Mouse (Mus musculus): ENCODE data around the gene Pcsk6. TPM values are rescaled to one million over a fixed set of nuclear protein-coding genes. Genes with fewer than 3 reads are reported as not detected.

Pcsk6 gene
- polyA plus RNA-seq, 1 experiment, result 11.3 TPM

DNA sequence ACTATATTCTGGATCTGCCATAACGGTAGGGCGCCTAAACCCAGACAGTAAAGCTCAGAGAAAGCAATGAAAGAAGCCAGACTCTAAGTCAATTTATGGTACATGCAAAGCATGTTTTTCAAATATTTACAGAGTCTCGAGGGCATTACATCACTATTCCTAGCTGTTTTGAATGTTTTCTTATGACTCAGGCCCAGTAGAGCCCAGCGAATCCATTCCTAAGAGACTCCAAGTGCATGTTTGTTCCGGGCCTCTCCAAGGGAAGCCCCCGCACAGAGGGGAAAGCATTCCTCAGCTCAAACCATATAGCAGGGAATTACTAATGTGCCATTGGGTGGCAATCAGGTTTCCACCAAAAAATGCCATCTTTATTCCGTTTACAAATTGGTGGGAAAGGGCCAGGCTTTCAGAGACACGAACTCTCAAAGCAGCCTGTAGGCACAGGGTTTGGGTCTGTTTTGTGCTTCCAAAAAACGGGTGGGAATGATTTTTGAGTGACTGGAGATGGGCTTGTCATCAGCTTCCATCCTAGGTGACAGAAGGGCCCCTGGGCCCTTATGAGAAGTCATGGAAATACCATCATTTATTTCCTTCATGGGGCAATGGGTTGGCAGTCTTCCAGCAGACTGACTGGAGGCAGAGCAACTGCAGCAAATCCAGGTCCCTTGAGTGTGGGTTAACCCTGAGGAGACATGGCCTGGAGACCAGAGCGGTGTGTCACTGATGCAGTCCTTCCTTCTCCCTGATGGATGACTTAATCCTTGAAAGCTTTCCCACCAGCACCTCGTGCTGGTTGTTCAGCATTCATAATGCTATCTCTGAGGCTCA, 117.7 kb downstream of the Pcsk6 start:
- H3K4me1 ChIP-seq (ENCODE audit: control insufficient read depth, insufficient read depth, low read length), result no peaks in the 10 kb centered on the region
- no peak overlapping the region for H3K4me3 ChIP-seq (replicated peaks; ENCODE audit: extremely low read depth, low read depth, low read length)
- WGBS, result 53% methylated on average over 11 of the region's 11 CpGs
- TF ChIP-seq CTCF (IDR thresholded peaks at IDR 0.05; ENCODE audit: insufficient read depth, low read length) (no peak), POLR2A (IDR thresholded peaks at IDR 0.05; ENCODE audit: borderline replicate concordance, extremely low read depth, low read depth, low read length) (no peak)
- no peak for DNase-seq

DNA sequence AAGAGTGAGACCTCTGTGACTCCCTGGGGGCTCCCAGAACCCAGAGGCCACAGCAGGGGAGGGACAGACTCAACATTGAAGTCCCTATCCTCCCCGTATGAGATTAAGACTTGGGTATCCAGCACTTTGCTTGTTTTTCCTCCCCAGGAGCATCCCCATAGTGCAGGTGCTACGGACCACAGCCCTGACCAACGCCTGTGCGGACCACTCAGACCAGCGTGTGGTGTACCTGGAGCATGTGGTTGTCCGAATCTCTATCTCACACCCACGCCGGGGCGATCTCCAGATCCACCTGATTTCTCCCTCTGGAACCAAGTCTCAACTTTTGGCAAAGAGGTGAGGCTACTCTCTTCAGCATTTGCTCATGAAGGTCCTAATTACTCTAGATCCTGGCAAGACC, 118.5 kb downstream of the Pcsk6 start:
- Histone ChIP-seq H3K4me3 (replicated peaks; ENCODE audit: extremely low read depth, low read depth, low read length) (no peak overlapping the region), H3K4me1 (ENCODE audit: control insufficient read depth, insufficient read depth, low read length) (no peaks in the 10 kb centered on the region)
- DNase-seq, result no peak
- TF ChIP-seq CTCF (IDR thresholded peaks at IDR 0.05; ENCODE audit: insufficient read depth, low read length), result no peak
- no peak for TF ChIP-seq POLR2A (IDR thresholded peaks at IDR 0.05; ENCODE audit: borderline replicate concordance, extremely low read depth, low read depth, low read length)
- 92% methylated on average over 9 of the region's 9 CpGs for WGBS

DNA sequence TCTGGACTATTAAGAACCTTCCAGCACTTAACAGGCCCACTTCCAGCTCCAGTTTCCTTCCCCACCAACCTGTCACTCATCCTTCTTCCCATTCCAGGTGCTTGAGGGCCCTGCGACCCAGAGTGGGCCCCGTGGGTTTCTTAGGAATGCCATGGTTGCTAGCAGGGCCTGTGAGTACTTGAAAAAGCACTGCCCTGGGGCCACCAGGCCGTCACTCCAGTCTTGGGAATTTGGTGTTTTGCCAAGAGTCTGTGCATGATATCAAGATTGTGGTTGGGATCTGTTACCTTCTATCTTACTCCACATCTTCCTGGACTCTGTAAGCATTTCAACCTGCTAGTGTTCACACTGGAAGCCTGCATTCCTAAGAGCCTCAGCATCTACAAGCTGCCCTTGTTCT, 120.5 kb downstream of the Pcsk6 start:
- DNase-seq, result no peak
- TF ChIP-seq CTCF (IDR thresholded peaks at IDR 0.05; ENCODE audit: insufficient read depth, low read length), result no peak
- TF ChIP-seq POLR2A (IDR thresholded peaks at IDR 0.05; ENCODE audit: borderline replicate concordance, extremely low read depth, low read depth, low read length), result no peak
- Histone ChIP-seq H3K4me3 (replicated peaks; ENCODE audit: extremely low read depth, low read depth, low read length) (no peak overlapping the region), H3K4me1 (ENCODE audit: control insufficient read depth, insufficient read depth, low read length) (no peaks in the 10 kb centered on the region)
- WGBS, result 53% methylated on average over 3 of the region's 3 CpGs

DNA sequence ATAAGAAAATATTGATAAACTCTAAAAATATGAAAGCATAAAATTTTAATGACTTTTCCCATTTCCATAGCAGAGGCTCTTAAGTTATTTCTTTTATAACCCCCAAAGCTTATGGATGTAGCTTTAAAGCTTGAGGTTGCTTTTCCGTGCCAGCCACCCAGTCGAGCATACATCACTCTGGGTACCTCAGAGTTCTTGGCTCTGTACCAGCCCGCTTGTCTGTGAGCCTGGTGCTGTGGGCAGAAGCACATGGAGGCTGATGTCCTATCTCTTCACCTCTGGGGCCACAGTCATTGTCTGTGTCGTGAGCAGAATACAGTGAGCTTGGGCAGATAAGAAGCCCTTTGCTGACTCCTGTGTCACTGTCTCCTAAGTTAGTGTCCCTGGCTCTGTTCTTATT, 126.7 kb downstream of the Pcsk6 start:
- Histone ChIP-seq H3K4me3 (replicated peaks; ENCODE audit: extremely low read depth, low read depth, low read length) (no peak overlapping the region), H3K4me1 (ENCODE audit: control insufficient read depth, insufficient read depth, low read length) (no peaks in the 10 kb centered on the region)
- TF ChIP-seq POLR2A (IDR thresholded peaks at IDR 0.05; ENCODE audit: borderline replicate concordance, extremely low read depth, low read depth, low read length), result no peak
- TF ChIP-seq CTCF (IDR thresholded peaks at IDR 0.05; ENCODE audit: insufficient read depth, low read length), result no peak
- no peak for DNase-seq
- WGBS, result 78% methylated on average over 4 of the region's 4 CpGs

DNA sequence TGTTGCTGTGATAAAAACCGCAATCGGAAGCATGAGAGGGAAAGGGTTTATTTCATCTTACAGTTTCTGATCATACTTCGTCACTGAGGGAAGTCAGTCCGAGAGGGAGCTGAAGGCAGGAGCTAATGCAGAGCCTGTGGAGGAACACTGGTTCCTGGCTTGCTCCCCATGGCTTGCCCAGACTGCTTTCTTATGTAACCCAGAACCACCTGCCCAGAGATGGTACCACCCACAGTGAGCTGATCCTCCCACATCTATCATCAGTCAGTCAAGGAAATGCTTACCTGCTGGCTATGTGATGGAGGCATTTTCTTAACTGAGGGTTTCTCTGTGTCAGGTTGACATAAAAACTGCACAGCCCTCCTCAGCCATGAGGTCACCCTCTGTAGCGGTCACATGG, 127.2 kb downstream of the Pcsk6 start:
- WGBS, result 92% methylated on average over 5 of the region's 5 CpGs

DNA sequence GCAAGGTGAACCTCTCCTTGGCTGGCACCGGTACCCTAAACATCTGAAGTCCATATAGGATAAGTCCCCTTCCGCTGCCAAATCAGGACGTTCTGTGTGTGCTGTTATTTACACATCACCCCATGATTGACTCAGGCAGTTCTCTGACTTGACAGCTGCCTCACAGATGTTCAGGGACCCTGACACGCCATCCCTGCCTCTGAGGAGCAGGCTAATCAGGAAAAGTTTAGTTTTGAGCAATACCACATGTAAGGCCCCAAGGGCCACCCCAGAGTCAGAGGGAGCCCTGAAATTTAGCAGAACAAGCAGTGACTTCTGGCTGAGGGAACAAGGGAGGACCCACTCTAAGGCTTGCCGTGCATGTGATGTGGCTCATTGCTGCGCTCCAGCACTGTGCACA, 130.8 kb downstream of the Pcsk6 start:
- TF ChIP-seq CTCF (IDR thresholded peaks at IDR 0.05; ENCODE audit: insufficient read depth, low read length) (no peak), POLR2A (IDR thresholded peaks at IDR 0.05; ENCODE audit: borderline replicate concordance, extremely low read depth, low read depth, low read length) (no peak)
- DNase-seq, result no peak
- 78% methylated on average over 6 of the region's 6 CpGs for WGBS
- Histone ChIP-seq H3K4me1 (ENCODE audit: control insufficient read depth, insufficient read depth, low read length) (no peaks in the 10 kb centered on the region), H3K4me3 (replicated peaks; ENCODE audit: extremely low read depth, low read depth, low read length) (no peak overlapping the region)

More for the DNA sequence above, 127.2 kb downstream of the Pcsk6 start:
- no peak overlapping the region for H3K4me3 ChIP-seq (replicated peaks; ENCODE audit: extremely low read depth, low read depth, low read length)
- H3K4me1 ChIP-seq (ENCODE audit: control insufficient read depth, insufficient read depth, low read length), result no peaks in the 10 kb centered on the region
- no peak for DNase-seq
- TF ChIP-seq CTCF (IDR thresholded peaks at IDR 0.05; ENCODE audit: insufficient read depth, low read length), result no peak
- TF ChIP-seq POLR2A (IDR thresholded peaks at IDR 0.05; ENCODE audit: borderline replicate concordance, extremely low read depth, low read depth, low read length), result no peak

DNA sequence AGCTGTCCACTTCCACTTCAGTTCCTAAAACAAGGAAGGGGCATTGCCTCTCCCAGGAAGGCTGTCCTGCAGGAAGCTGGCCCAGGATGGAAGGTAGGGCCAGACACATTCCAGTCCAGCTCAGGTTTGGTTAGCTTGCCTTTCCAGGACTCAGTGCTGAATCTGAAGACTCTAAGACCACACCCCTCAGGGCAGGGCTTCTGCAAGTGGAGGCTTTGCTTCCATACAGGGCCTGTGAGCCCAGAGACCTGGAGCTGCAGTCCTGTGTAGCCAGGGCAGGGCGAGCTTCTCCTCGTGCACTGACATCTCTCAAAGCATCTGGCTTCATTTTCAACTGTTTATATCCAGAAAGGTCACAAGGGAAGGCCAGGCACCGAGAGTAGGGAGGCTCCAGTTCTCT, 131.9 kb downstream of the Pcsk6 start:
- 41% methylated on average over 3 of the region's 3 CpGs for WGBS

DNA sequence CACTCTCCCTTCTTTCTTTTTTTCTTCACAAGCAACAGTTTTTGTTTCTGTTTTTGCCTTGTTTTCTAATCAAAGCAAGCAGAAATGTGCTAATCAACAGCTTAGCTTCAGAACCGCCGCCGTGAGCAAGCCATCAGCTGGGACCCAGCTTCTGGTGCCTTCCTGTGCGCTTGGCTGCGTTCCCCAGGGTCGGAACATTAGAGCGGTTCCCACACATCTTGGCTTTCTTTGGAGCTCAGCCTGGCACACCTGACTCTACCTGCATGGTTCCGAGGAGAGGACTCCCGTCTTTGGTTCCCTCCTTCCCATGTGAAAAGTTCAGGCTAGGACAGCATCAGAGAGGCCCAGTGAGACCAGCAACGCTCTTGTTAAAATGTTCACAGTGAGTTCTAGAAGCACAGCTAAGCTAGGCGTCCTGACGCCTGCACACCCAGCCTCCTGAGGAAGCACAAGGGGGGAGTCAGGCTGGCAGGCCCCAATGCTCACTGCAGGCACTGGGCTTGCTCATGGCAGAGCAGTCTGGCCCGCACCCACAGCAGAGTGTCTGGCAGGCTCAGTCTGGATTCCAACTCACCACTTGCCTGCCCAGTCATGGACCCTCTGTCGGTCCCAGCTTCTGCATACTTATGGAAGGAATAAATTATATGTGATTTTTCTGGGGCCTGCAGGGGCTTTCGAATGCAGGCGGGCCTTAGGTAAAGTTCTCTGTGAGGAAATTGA, 139.7 kb downstream of the Pcsk6 start:
- no peak for TF ChIP-seq CTCF (IDR thresholded peaks at IDR 0.05; ENCODE audit: insufficient read depth, low read length)
- TF ChIP-seq POLR2A (IDR thresholded peaks at IDR 0.05; ENCODE audit: borderline replicate concordance, extremely low read depth, low read depth, low read length), result no peak
- Histone ChIP-seq H3K4me3 (replicated peaks; ENCODE audit: extremely low read depth, low read depth, low read length) (no peak overlapping the region), H3K4me1 (ENCODE audit: control insufficient read depth, insufficient read depth, low read length) (no peaks in the 10 kb centered on the region)
- WGBS, result 88% methylated on average over 16 of the region's 16 CpGs
- no peak for DNase-seq

More for the DNA sequence above, 131.9 kb downstream of the Pcsk6 start:
- Histone ChIP-seq H3K4me3 (replicated peaks; ENCODE audit: extremely low read depth, low read depth, low read length) (no peak overlapping the region), H3K4me1 (ENCODE audit: control insufficient read depth, insufficient read depth, low read length) (no peaks in the 10 kb centered on the region)
- no peak for TF ChIP-seq CTCF (IDR thresholded peaks at IDR 0.05; ENCODE audit: insufficient read depth, low read length)
- TF ChIP-seq POLR2A (IDR thresholded peaks at IDR 0.05; ENCODE audit: borderline replicate concordance, extremely low read depth, low read depth, low read length), result no peak
- DNase-seq, result no peak

DNA sequence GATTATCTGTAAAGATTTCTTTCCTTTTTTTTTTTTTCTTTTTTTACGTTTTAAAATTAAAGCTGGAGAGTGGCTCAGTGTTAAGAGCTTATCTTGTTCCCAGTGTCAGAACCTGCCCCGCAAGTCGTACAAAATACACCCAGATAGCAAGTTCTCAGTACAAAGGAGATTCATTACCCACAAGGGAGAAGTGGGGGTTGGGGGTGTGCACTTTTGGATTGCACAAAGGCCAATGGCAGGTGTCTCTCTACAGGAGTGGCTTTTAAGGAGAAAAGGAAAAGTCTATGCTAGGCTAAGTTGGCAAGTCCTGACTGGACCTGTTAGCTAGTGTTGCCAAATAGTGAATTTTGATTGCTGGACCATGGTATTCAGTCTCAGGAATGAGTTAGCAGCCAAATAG, 140.3 kb downstream of the Pcsk6 start:
- H3K4me1 ChIP-seq (ENCODE audit: control insufficient read depth, insufficient read depth, low read length), result no peaks in the 10 kb centered on the region
- no peak overlapping the region for H3K4me3 ChIP-seq (replicated peaks; ENCODE audit: extremely low read depth, low read depth, low read length)
- DNase-seq, result no peak
- 60% methylated on average over 3 of the region's 3 CpGs for WGBS
- TF ChIP-seq CTCF (IDR thresholded peaks at IDR 0.05; ENCODE audit: insufficient read depth, low read length) (no peak), POLR2A (IDR thresholded peaks at IDR 0.05; ENCODE audit: borderline replicate concordance, extremely low read depth, low read depth, low read length) (no peak)
